Mouse (Mus musculus): ENCODE measurements at regions not wholly inside any gene's neighbourhood (a gene's known extent, or its start where the extent isn't known, plus 50 kb on each side); places are given as distances from the start of the nearest gene placed in this dataset.

- no peak for ATAC-seq
- H3K9ac ChIP-seq (ENCODE audit: low read depth, low read length): no peak overlapping the region
- H3K4me3 ChIP-seq (ENCODE audit: low read length): no peak overlapping the region
- no peak overlapping the region for H3K27ac ChIP-seq (ENCODE audit: low read depth, low read length)
- H3K27me3 ChIP-seq (replicated peaks; ENCODE audit: control insufficient read depth, insufficient read depth, low read length): no peaks in the 10 kb centered on the region
- no peak overlapping the region for H3K4me2 ChIP-seq (ENCODE audit: low read length)
- no peaks in the 10 kb centered on the region for H3K36me3 ChIP-seq (ENCODE audit: control insufficient read depth, insufficient read depth, low read length)
- H3K9me3 ChIP-seq (ENCODE audit: control insufficient read depth, low read length): no peaks in the 10 kb centered on the region
- H3K4me1 ChIP-seq (ENCODE audit: control insufficient read depth, insufficient read depth, low read depth, low read length): no peaks in the 10 kb centered on the region
Observed at GRCm38 (mm10) chr9:67144511-67144910, 95.3 kb upstream of the Tpm1 start.

GRCm38 (mm10) chr9:67140319-67140887 lies 91.2 kb upstream of the Tpm1 start:
- H3K9ac ChIP-seq (ENCODE audit: low read depth, low read length): no peak overlapping the region
- H3K36me3 ChIP-seq (ENCODE audit: control insufficient read depth, insufficient read depth, low read length): no peaks in the 10 kb centered on the region
- no peak overlapping the region for H3K27ac ChIP-seq (ENCODE audit: low read depth, low read length)
- H3K4me1 ChIP-seq (ENCODE audit: control insufficient read depth, insufficient read depth, low read depth, low read length): peaks cover 3% of the 10 kb centered on the region; the same call in 1 of the 2 replicates
- H3K27me3 ChIP-seq (replicated peaks; ENCODE audit: control insufficient read depth, insufficient read depth, low read length): no peaks in the 10 kb centered on the region
- no peaks in the 10 kb centered on the region for H3K9me3 ChIP-seq (ENCODE audit: control insufficient read depth, low read length)
- no peak overlapping the region for H3K4me2 ChIP-seq (ENCODE audit: low read length)
- no peak overlapping the region for H3K4me3 ChIP-seq (ENCODE audit: low read length)
- 69% methylated on average over 7 of the region's 7 CpGs for WGBS
- ATAC-seq: no peak

GRCm38 (mm10) chr9:67137681-67138080 lies 88.5 kb upstream of the Tpm1 start:
- Histone ChIP-seq H3K27me3 (replicated peaks; ENCODE audit: control insufficient read depth, insufficient read depth, low read length) (no peaks in the 10 kb centered on the region), H3K27ac (ENCODE audit: low read depth, low read length) (peak overlapping the region; percentile 26; the same call in 1 of the 2 replicates), H3K4me2 (ENCODE audit: low read length) (no peak overlapping the region), H3K36me3 (ENCODE audit: control insufficient read depth, insufficient read depth, low read length) (no peaks in the 10 kb centered on the region), H3K9me3 (ENCODE audit: control insufficient read depth, low read length) (no peaks in the 10 kb centered on the region), H3K4me1 (ENCODE audit: control insufficient read depth, insufficient read depth, low read depth, low read length) (peaks cover 3% of the 10 kb centered on the region; the same call in 1 of the 2 replicates), H3K9ac (ENCODE audit: low read depth, low read length) (0 out of 2 replicates have a peak overlapping the region, but pooled peaks have one; percentile 36), H3K4me3 (ENCODE audit: low read length) (no peak overlapping the region)
- no peak for ATAC-seq
- WGBS: 60% methylated on average over 5 of the region's 5 CpGs

GRCm38 (mm10) chr9:67137141-67137540 lies 87.9 kb upstream of the Tpm1 start:
- Histone ChIP-seq H3K9me3 (ENCODE audit: control insufficient read depth, low read length) (no peaks in the 10 kb centered on the region), H3K27ac (ENCODE audit: low read depth, low read length) (peak overlapping the region; percentile 26; the same call in 1 of the 2 replicates), H3K27me3 (replicated peaks; ENCODE audit: control insufficient read depth, insufficient read depth, low read length) (no peaks in the 10 kb centered on the region), H3K36me3 (ENCODE audit: control insufficient read depth, insufficient read depth, low read length) (no peaks in the 10 kb centered on the region), H3K9ac (ENCODE audit: low read depth, low read length) (no peak overlapping the region), H3K4me1 (ENCODE audit: control insufficient read depth, insufficient read depth, low read depth, low read length) (peaks cover 3% of the 10 kb centered on the region; the same call in 1 of the 2 replicates), H3K4me3 (ENCODE audit: low read length) (no peak overlapping the region), H3K4me2 (ENCODE audit: low read length) (no peak overlapping the region)
- WGBS: 54% methylated on average over 4 of the region's 4 CpGs
- ATAC-seq: no peak

GRCm38 (mm10) chr9:67136166-67136565 lies 87.0 kb upstream of the Tpm1 start:
- Histone ChIP-seq H3K4me1 (ENCODE audit: control insufficient read depth, insufficient read depth, low read depth, low read length) (peaks cover 3% of the 10 kb centered on the region; the same call in 1 of the 2 replicates), H3K27ac (ENCODE audit: low read depth, low read length) (no peak overlapping the region), H3K4me3 (ENCODE audit: low read length) (no peak overlapping the region), H3K9ac (ENCODE audit: low read depth, low read length) (no peak overlapping the region), H3K4me2 (ENCODE audit: low read length) (no peak overlapping the region), H3K27me3 (replicated peaks; ENCODE audit: control insufficient read depth, insufficient read depth, low read length) (no peaks in the 10 kb centered on the region), H3K9me3 (ENCODE audit: control insufficient read depth, low read length) (no peaks in the 10 kb centered on the region), H3K36me3 (ENCODE audit: control insufficient read depth, insufficient read depth, low read length) (no peaks in the 10 kb centered on the region)
- no peak for ATAC-seq
- 83% methylated on average over 6 of the region's 6 CpGs for WGBS

- no peak for ATAC-seq
- Histone ChIP-seq H3K4me2 (ENCODE audit: low read length) (no peak overlapping the region), H3K27me3 (replicated peaks; ENCODE audit: control insufficient read depth, insufficient read depth, low read length) (no peaks in the 10 kb centered on the region), H3K4me3 (ENCODE audit: low read length) (no peak overlapping the region), H3K9me3 (ENCODE audit: control insufficient read depth, low read length) (no peaks in the 10 kb centered on the region), H3K4me1 (ENCODE audit: control insufficient read depth, insufficient read depth, low read depth, low read length) (peaks cover 3% of the 10 kb centered on the region; the same call in 1 of the 2 replicates), H3K9ac (ENCODE audit: low read depth, low read length) (no peak overlapping the region), H3K36me3 (ENCODE audit: control insufficient read depth, insufficient read depth, low read length) (no peaks in the 10 kb centered on the region), H3K27ac (ENCODE audit: low read depth, low read length) (no peak overlapping the region)
- 71% methylated on average over 6 of the region's 6 CpGs for WGBS
Observed at GRCm38 (mm10) chr9:67134378-67134777, 85.2 kb upstream of the Tpm1 start.

- Histone ChIP-seq H3K4me3 (ENCODE audit: low read length) (no peak overlapping the region), H3K9ac (ENCODE audit: low read depth, low read length) (no peak overlapping the region), H3K9me3 (ENCODE audit: control insufficient read depth, low read length) (no peaks in the 10 kb centered on the region), H3K27me3 (replicated peaks; ENCODE audit: control insufficient read depth, insufficient read depth, low read length) (no peaks in the 10 kb centered on the region), H3K27ac (ENCODE audit: low read depth, low read length) (no peak overlapping the region), H3K4me1 (ENCODE audit: control insufficient read depth, insufficient read depth, low read depth, low read length) (peaks cover 2% of the 10 kb centered on the region; the same call in 1 of the 2 replicates), H3K4me2 (ENCODE audit: low read length) (no peak overlapping the region), H3K36me3 (ENCODE audit: control insufficient read depth, insufficient read depth, low read length) (no peaks in the 10 kb centered on the region)
- 77% methylated on average over 5 of the region's 5 CpGs for WGBS
- ATAC-seq: no peak
Observed at GRCm38 (mm10) chr9:67132370-67132769, 83.2 kb upstream of the Tpm1 start.

GRCm38 (mm10) chr9:67130730-67131440 lies 81.7 kb upstream of the Tpm1 start:
- H3K4me2 ChIP-seq (ENCODE audit: low read length): no peak overlapping the region
- no peak overlapping the region for H3K9ac ChIP-seq (ENCODE audit: low read depth, low read length)
- no peaks in the 10 kb centered on the region for H3K27me3 ChIP-seq (replicated peaks; ENCODE audit: control insufficient read depth, insufficient read depth, low read length)
- no peaks in the 10 kb centered on the region for H3K4me1 ChIP-seq (ENCODE audit: control insufficient read depth, insufficient read depth, low read depth, low read length)
- no peak overlapping the region for H3K27ac ChIP-seq (ENCODE audit: low read depth, low read length)
- no peaks in the 10 kb centered on the region for H3K9me3 ChIP-seq (ENCODE audit: control insufficient read depth, low read length)
- no peaks in the 10 kb centered on the region for H3K36me3 ChIP-seq (ENCODE audit: control insufficient read depth, insufficient read depth, low read length)
- no peak overlapping the region for H3K4me3 ChIP-seq (ENCODE audit: low read length)
- 62% methylated on average over 8 of the region's 8 CpGs for WGBS
- ATAC-seq: no peak

GRCm38 (mm10) chr9:67129891-67130290 lies 80.7 kb upstream of the Tpm1 start:
- Histone ChIP-seq H3K27me3 (replicated peaks; ENCODE audit: control insufficient read depth, insufficient read depth, low read length) (no peaks in the 10 kb centered on the region), H3K36me3 (ENCODE audit: control insufficient read depth, insufficient read depth, low read length) (no peaks in the 10 kb centered on the region), H3K9ac (ENCODE audit: low read depth, low read length) (no peak overlapping the region), H3K4me3 (ENCODE audit: low read length) (no peak overlapping the region), H3K4me2 (ENCODE audit: low read length) (no peak overlapping the region), H3K27ac (ENCODE audit: low read depth, low read length) (no peak overlapping the region), H3K9me3 (ENCODE audit: control insufficient read depth, low read length) (no peaks in the 10 kb centered on the region), H3K4me1 (ENCODE audit: control insufficient read depth, insufficient read depth, low read depth, low read length) (no peaks in the 10 kb centered on the region)
- ATAC-seq: no peak
- 82% methylated on average over 3 of the region's 3 CpGs for WGBS
